In genomic region chr1:69342100-69342499, GRCm38 (mm10) we compare ENCODE assay signal across 27 mouse cellular contexts.
"Had no signal": no experiment of that assay in that cellular context is flagged by ENCODE, and none has a peak within 500 bp of the region (broad histone marks: within the 10 kb centered on the region; RNA-seq: fewer than 3 reads in every experiment).

No protein-coding gene starts in this region.

- H3K27me3 ChIP-seq: heart, embryonic 12.5 days; hindbrain, embryonic 12.5 days; intestine, embryonic 15.5 days; limb, embryonic 12.5 days; liver, embryonic 13.5 days had no signal

- H3K27ac ChIP-seq: gastrocnemius, adult 2 months; heart, embryonic 10.5 days; hindbrain, embryonic 10.5 days; hindbrain, embryonic 12.5 days; hindbrain, embryonic 14.5 days; intestine, embryonic 15.5 days; layer of hippocampus, adult 2 months; left cerebral cortex, adult 2 months; limb, embryonic 10.5 days; limb, embryonic 12.5 days; liver, embryonic 13.5 days had no signal

- H3K4me3 ChIP-seq: gastrocnemius, adult 2 months; heart, embryonic 10.5 days; heart, embryonic 12.5 days; hindbrain, embryonic 10.5 days; hindbrain, embryonic 12.5 days; intestine, embryonic 15.5 days; layer of hippocampus, adult 2 months; left cerebral cortex, adult 2 months; limb, embryonic 10.5 days; limb, embryonic 12.5 days; liver, embryonic 13.5 days had no signal

- ATAC-seq: hindbrain, embryonic 16.5 days; inflammation-experienced regulatory T-cells, adult 6 months; intestine, embryonic 15.5 days; intestine, postnatal 0 days had no signal

- H3K36me3 ChIP-seq: heart, embryonic 10.5 days; heart, embryonic 12.5 days; hindbrain, embryonic 10.5 days; hindbrain, embryonic 12.5 days; intestine, embryonic 15.5 days; limb, embryonic 10.5 days; limb, embryonic 12.5 days; liver, embryonic 13.5 days had no signal

- DNase-seq: gastrocnemius, adult 2 months; gastrocnemius, postnatal 10 days; gastrocnemius, postnatal 25 days; heart, adult 18-20 months; heart, postnatal 10 days; heart, postnatal 4 days; kidney, adult 18-20 months; kidney, adult 8-10 months; kidney, postnatal 10 days; kidney, postnatal 25 days; kidney, postnatal 4 days; liver; liver, embryonic 13.5 days had no signal

- H3K9me3 ChIP-seq: heart, embryonic 10.5 days; heart, embryonic 12.5 days; hindbrain, embryonic 10.5 days; hindbrain, embryonic 12.5 days; intestine, embryonic 15.5 days; limb, embryonic 10.5 days; limb, embryonic 12.5 days; liver, embryonic 13.5 days had no signal

- H3K4me1 ChIP-seq: heart, embryonic 10.5 days; heart, embryonic 12.5 days; hindbrain, embryonic 10.5 days; hindbrain, embryonic 12.5 days; intestine, embryonic 15.5 days; limb, embryonic 10.5 days; limb, embryonic 12.5 days; liver, embryonic 13.5 days had no signal

- H3K9ac ChIP-seq: heart, embryonic 12.5 days; hindbrain, embryonic 12.5 days; hindbrain, embryonic 14.5 days; intestine, embryonic 15.5 days; limb, embryonic 12.5 days; liver, embryonic 13.5 days had no signal

- H3K4me2 ChIP-seq: heart, embryonic 12.5 days; hindbrain, embryonic 12.5 days; hindbrain, embryonic 14.5 days; intestine, embryonic 15.5 days; limb, embryonic 12.5 days; liver, embryonic 11.5 days; liver, embryonic 13.5 days had no signal
